Mouse (Mus musculus) MEL (cell line): ENCODE data around the gene Lasp1.

Experiments used
- CHD1 ChIP-seq: IDR thresholded peaks from 2 replicates; pipeline ENCODE4 v1.6.1; 2012; ENCODE audit warnings: low read depth, mild to moderate bottlenecking, inconsistent platforms, low read length, improper control_type of control experiment
- CTCF ChIP-seq, 3 experiments: IDR thresholded peaks in 2 of 3; conservative IDR thresholded peaks in 1 of 3; 2 replicates each; pipeline ENCODE4 v1.5.1; 2011 to 2012; ENCODE audit warnings: low read length in 3 of 3, low read depth in 2 of 3, mild to moderate bottlenecking in 2 of 3, improper control_type of control experiment in 1 of 3, inconsistent platforms in 1 of 3, mixed read lengths in 1 of 3, moderate library complexity in 1 of 3; ENCODE audit not compliant: control insufficient read depth in 1 of 3, insufficient read depth in 1 of 3, poor library complexity in 1 of 3, severe bottlenecking in 1 of 3
- GATA1 ChIP-seq: IDR thresholded peaks from 2 replicates; pipeline ENCODE4 v1.6.1; 2011; ENCODE audit warnings: low read depth, low read length, improper control_type of control experiment
- JUND ChIP-seq: IDR thresholded peaks from 2 replicates; pipeline ENCODE4 v1.6.1; 2011; ENCODE audit warnings: low read depth, mild to moderate bottlenecking, improper control_type of control experiment, low read length
- POLR2A ChIP-seq, 2 experiments: IDR thresholded peaks; 2 replicates each; pipeline ENCODE4 v1.6.1; 2011 to 2012; ENCODE audit warnings: low read length in 2 of 2, mild to moderate bottlenecking in 2 of 2, control low read depth in 1 of 2, improper control_type of control experiment in 1 of 2, low read depth in 1 of 2, moderate library complexity in 1 of 2; ENCODE audit not compliant: control insufficient read depth in 1 of 2, insufficient read depth in 1 of 2, poor library complexity in 1 of 2
- SMC3 ChIP-seq: IDR thresholded peaks from 2 replicates; pipeline ENCODE4 v1.6.1; 2011; ENCODE audit warnings: low read depth, low read length, improper control_type of control experiment
- TCF12 ChIP-seq: IDR thresholded peaks from 2 replicates; pipeline ENCODE4 v1.6.1; 2014; ENCODE audit warnings: low read depth, mild to moderate bottlenecking, inconsistent platforms, low read length, improper control_type of control experiment, moderate library complexity

DNA sequence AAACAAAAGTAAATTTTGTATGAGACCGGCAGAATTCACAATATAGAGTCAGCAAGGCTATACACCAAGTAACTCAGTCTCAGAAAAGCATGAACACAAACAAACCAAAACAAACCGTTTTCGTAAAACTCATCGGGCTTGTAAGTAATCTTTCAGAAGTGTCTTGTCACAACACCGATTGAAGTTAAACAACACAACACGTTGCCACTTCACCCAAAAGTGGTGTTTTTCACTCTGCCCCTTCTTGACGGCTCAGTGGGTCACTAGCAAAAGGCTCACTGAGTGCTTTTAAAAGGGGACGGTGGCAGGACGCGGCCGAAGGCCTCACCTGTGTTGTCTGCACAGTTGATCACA lies 17.3 kb upstream of the Lasp1 start:
- TF ChIP-seq SMC3 (no peak), GATA1 (no peak), JUND (no peak), CTCF (IDR thresholded peaks at IDR 0.05 in 2 of 3, conservative IDR thresholded peaks at IDR 0.05 in 1 of 3; ENCODE audit: control insufficient read depth in 1 of 3, insufficient read depth in 1 of 3, low read depth in 2 of 3, low read length in 3 of 3, poor library complexity in 1 of 3, severe bottlenecking in 1 of 3) (no peak), TCF12 (no peak), POLR2A (IDR thresholded peaks at IDR 0.05; ENCODE audit: control insufficient read depth in 1 of 2, insufficient read depth in 1 of 2, low read depth in 1 of 2, low read length in 2 of 2, poor library complexity in 1 of 2) (no peak), CHD1 (no peak; the same call in 1 of the 2 replicates)
